Mouse (Mus musculus) G1E (cell line): ENCODE results near the gene Poldip2. TPM values are rescaled to one million over a fixed set of nuclear protein-coding genes. Genes with fewer than 3 reads are reported as not detected.
A peak's percentile ranks its signal among the peaks of the same experiment; 100 is the strongest.

ENCODE experiments used
- ATAC-seq: 2 replicates; pipeline ENCODE4 v1.8.0; 2016; ENCODE audit warnings: mild to moderate bottlenecking; ENCODE audit not compliant: insufficient number of reproducible peaks, poor library complexity, low FRiP score, severe bottlenecking; ENCODE audit errors: extremely low read depth
- DNase-seq: peaks from one replicate; pipeline ENCODE4 v3.0.0; 2012; ENCODE audit warnings: low spot score
- H3K27me3 ChIP-seq: 2 replicates; pipeline ENCODE4 v1.6.1; 2012; ENCODE audit warnings: mild to moderate bottlenecking, low read length, inconsistent platforms; ENCODE audit not compliant: insufficient read depth
- H3K36me3 ChIP-seq: replicated peaks from 2 replicates; pipeline ENCODE3; 2012; ENCODE audit warnings: mild to moderate bottlenecking, inconsistent platforms
- H3K4me1 ChIP-seq: 2 replicates; pipeline ENCODE4 v1.6.1; 2012; ENCODE audit warnings: low read depth, low read length, inconsistent platforms, mixed read lengths; ENCODE audit not compliant: insufficient read depth
- H3K4me3 ChIP-seq: 2 replicates; pipeline ENCODE4 v1.5.1; 2012; ENCODE audit warnings: low read depth, mild to moderate bottlenecking, inconsistent platforms, low read length, moderate library complexity, mixed read lengths
- H3K9me3 ChIP-seq: replicated peaks from 2 replicates; pipeline ENCODE4 v1.6.1; 2012; ENCODE audit warnings: inconsistent platforms
- CTCF ChIP-seq: IDR thresholded peaks from 2 replicates; pipeline ENCODE4 v1.5.1; 2012; ENCODE audit warnings: low read depth, low read length, inconsistent platforms, mixed read lengths
- GATA1 ChIP-seq: IDR thresholded peaks from 2 replicates; pipeline ENCODE4 v1.6.1; 2012; ENCODE audit warnings: borderline replicate concordance, low read length, inconsistent platforms, mixed read lengths
- GATA2 ChIP-seq: IDR thresholded peaks from 2 replicates; pipeline ENCODE4 v1.6.1; 2012; ENCODE audit warnings: low read depth, low read length, inconsistent platforms, borderline replicate concordance
- POLR2AphosphoS5 ChIP-seq: IDR thresholded peaks from 2 replicates; pipeline ENCODE4 v1.6.1; 2012; ENCODE audit warnings: low read depth, low read length, inconsistent platforms; ENCODE audit not compliant: insufficient replicate concordance
- TAL1 ChIP-seq: conservative IDR thresholded peaks from 2 replicates; pipeline ENCODE4 v1.6.1; 2012; ENCODE audit warnings: low read depth, low read length, inconsistent platforms, mixed read lengths
- polyA plus RNA-seq: library from polyadenylated mRNA; stranded (reverse); fragments of >175 nt; gene quantifications from 2 replicates; pipeline ENCODE4 v1.2.3, GENCODE M21; 2012
- total RNA-seq, 2 experiments: library from RNA; stranded (forward) in 1 of 2; stranded (reverse) in 1 of 2; fragments of 200-1000 nt in 1 of 2; fragments of >200 nt in 1 of 2; fragmentation: Nextera tagmentation in 1 of 2; gene quantifications; 2 replicates each; pipeline ENCODE4 v1.2.3; 2014 to 2017

Gene Poldip2
- total RNA-seq (2014; fragmentation: Nextera tagmentation) (72.5 and 92.3 TPM in 2 replicates), total RNA-seq (2017) (62.0 and 72.9 TPM in 2 replicates), polyA plus RNA-seq (66.1 and 73.0 TPM in 2 replicates)

GRCm38 (mm10) chr11:78512025-78512957, at the start of gene Poldip2, which contains the start of gene Tmem199:
TSS of gene Poldip2 (plus strand) at chr11:78512193.
TSS of gene Tmem199 (minus strand) at chr11:78512172.
- ATAC-seq, result peak; percentile 81
- H3K9me3 ChIP-seq, result no peaks in the 10 kb centered on the region
- DNase-seq, result peak; percentile 96
- peak within 1 kb of the TSS; percentile 91 for H3K4me3 ChIP-seq
- H3K27me3 ChIP-seq, result no peaks in the 10 kb centered on the region
- TF ChIP-seq CTCF, result no peak
- TF ChIP-seq POLR2AphosphoS5, result no peak
- TF ChIP-seq TAL1, result no peak
- TF ChIP-seq GATA2, result no peak
- no peak for TF ChIP-seq GATA1
- peaks cover 36% of the 10 kb centered on the region for H3K4me1 ChIP-seq
- peaks cover 64% of the 10 kb centered on the region for H3K36me3 ChIP-seq

DNA sequence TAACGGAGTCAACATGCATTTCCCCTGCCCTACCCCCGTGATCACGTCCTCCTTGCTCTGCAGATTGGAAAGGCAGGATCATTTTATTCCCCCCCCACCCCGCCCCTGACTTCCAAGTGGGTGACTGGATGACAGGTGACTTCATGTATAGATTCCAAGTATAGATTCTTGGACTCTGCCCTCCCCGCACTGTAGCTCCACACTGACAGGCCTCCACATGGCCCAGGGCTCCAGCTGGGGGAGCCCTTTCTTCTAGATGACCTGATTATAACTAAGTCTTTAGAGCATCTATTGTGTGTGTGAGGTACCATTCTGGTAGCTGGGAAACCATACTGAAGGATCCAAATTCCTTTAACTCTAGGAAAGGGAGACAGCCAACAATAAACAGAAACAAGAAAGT, 49.3 kb upstream of the Poldip2 start:
- peaks cover 24% of the 10 kb centered on the region for H3K27me3 ChIP-seq
- H3K36me3 ChIP-seq, result no peaks in the 10 kb centered on the region
- H3K4me3 ChIP-seq, result no peak overlapping the region
- DNase-seq (no peak), ATAC-seq (no peak)
- TF ChIP-seq POLR2AphosphoS5 (no peak), TAL1 (no peak), GATA1 (no peak), CTCF (no peak), GATA2 (no peak)
- no peaks in the 10 kb centered on the region; the same call in 1 of the 2 replicates for H3K9me3 ChIP-seq
- H3K4me1 ChIP-seq, result peaks cover 2% of the 10 kb centered on the region

DNA sequence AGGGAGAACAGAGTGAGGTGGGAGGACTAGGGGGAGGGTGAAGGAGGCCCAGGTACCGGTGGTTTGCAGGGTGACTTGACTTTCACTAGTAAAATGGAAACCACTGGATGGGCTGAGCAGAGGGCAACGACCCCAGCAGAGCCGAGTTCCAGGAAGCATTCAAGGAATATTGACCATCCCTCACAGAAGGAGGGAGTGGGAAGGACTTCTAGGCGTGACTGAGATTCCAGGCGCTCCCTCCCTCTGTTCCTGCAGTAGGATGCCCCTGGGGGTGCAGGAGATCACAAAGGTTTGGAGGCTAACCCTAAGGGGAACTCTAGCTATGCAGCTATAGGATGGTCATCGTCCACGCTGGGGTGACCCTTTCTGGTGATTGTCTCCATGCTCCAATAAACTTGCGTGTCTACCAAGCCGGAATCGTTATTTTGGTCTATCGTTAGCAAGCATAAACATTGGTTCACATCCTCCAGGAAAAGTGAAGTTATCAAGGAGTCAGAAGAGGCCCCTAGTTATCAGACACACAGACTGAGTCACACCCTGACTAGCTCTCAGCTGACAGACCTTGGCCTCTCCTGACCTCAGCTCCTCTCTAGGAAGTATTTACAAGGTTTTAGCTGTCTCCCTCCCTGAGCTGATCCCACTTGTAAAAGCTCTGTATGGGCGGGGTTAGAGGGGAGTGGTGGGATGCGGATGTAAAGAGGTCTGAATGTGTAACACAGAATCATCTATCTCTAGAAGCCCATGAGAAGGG, 48.5 kb upstream of the Poldip2 start:
- no peak for TF ChIP-seq GATA2
- TF ChIP-seq POLR2AphosphoS5, result no peak
- no peak for TF ChIP-seq GATA1
- Histone ChIP-seq H3K36me3 (no peaks in the 10 kb centered on the region), H3K9me3 (no peaks in the 10 kb centered on the region; the same call in 1 of the 2 replicates), H3K27me3 (peaks cover 25% of the 10 kb centered on the region), H3K4me1 (peaks cover 2% of the 10 kb centered on the region), H3K4me3 (no peak overlapping the region)
- no peak for ATAC-seq
- DNase-seq, result no peak

DNA sequence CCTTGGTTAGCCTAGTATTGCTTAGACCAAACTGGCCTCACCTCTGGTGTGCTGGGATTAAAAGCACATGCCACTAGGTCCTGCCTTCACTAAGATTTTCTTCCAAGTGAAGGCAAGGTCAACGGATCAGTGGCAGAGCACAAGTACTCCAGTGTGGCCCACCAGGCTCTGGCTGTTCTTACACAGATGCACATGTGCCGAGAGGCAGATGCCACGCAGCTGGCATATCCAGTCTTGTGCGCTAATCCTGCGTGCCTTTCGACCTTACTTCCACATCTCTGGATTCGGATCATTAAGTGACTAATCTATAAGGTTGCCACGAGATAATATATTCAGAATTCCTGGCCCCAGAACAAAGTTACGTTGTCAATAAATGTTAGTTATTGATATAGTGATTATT, 46.9 kb upstream of the Poldip2 start:
- Histone ChIP-seq H3K4me3 (no peak overlapping the region), H3K27me3 (peaks cover 28% of the 10 kb centered on the region), H3K4me1 (peaks cover 2% of the 10 kb centered on the region), H3K9me3 (no peaks in the 10 kb centered on the region; the same call in 1 of the 2 replicates), H3K36me3 (no peaks in the 10 kb centered on the region)
- no peak for ATAC-seq
- no peak for DNase-seq
- TF ChIP-seq TAL1 (no peak), POLR2AphosphoS5 (no peak), GATA1 (no peak), GATA2 (no peak)

- no peak for ATAC-seq
- H3K4me3 ChIP-seq, result no peak within 1 kb of the TSS
- no peaks in the 10 kb centered on the region for H3K36me3 ChIP-seq
- no peaks in the 10 kb centered on the region; the same call in 1 of the 2 replicates for H3K9me3 ChIP-seq
- TF ChIP-seq GATA2 (no peak), POLR2AphosphoS5 (no peak), GATA1 (no peak), CTCF (no peak), TAL1 (no peak)
- peaks cover 28% of the 10 kb centered on the region for H3K27me3 ChIP-seq
- no peak for DNase-seq
- H3K4me1 ChIP-seq, result peaks cover 2% of the 10 kb centered on the region
Measured at GRCm38 (mm10) chr11:78465568-78466180, 46.3 kb upstream of the Poldip2 start, which contains the start of gene Slc46a1. TSS of gene Slc46a1 (plus strand) at chr11:78465697.
